Comparison of ENCODE assay signal across 27 mouse cellular contexts in genomic region chr13:54632731-54633277, GRCm38 (mm10). TPM values are rescaled to one million over a fixed set of nuclear protein-coding genes. Genes with fewer than 3 reads are reported as not detected.
DNase-seq lines count a peak whose midpoint lies in the region; ATAC-seq and TF ChIP-seq lines count a peak whose summit lies in the region.
"Had no signal": no experiment of that assay in that cellular context is flagged by ENCODE, and none has a peak within 500 bp of the region (broad histone marks: within the 10 kb centered on the region; RNA-seq: fewer than 3 reads in every experiment).

No protein-coding gene starts in this region.

- no peak overlapping the region for H3K4me2 ChIP-seq in lung, embryonic 14.5 days
- H3K4me2 ChIP-seq in liver, postnatal 0 days (ENCODE audit: low read depth, low read length) = peak overlapping the region; percentile 19; the same call in 1 of the 2 replicates
- H3K4me2 ChIP-seq: embryonic facial prominence, embryonic 15.5 days; forebrain, embryonic 13.5 days; limb, embryonic 12.5 days; midbrain, embryonic 15.5 days; neural tube, embryonic 15.5 days; stomach, embryonic 15.5 days had no signal

- WGBS in lung, embryonic 14.5 days = 40% methylated on average over 3 of the region's 3 CpGs
- 48% methylated on average over 3 of the region's 3 CpGs for WGBS in liver, postnatal 0 days (ENCODE audit: insufficient replicate concordance)

- DNase-seq in kidney, adult 8-10 months = peak; percentile 21 to 53
- DNase-seq in kidney, postnatal 4 days = no peak
- peak; percentile 3 for DNase-seq in lung, embryonic 14.5 days
- DNase-seq in lung, postnatal 10 days = no peak
- no peak for DNase-seq in MEL (ENCODE audit: low read depth, low spot score)
- DNase-seq in liver, postnatal 0 days = no peak
- no peak for DNase-seq in gastrocnemius, adult 2 months
- DNase-seq in heart, postnatal 36 days = no peak
- DNase-seq: adrenal gland, adult 2 months; adrenal gland, postnatal 36 days; cerebellum, adult 2 months; cerebellum, postnatal 25 days; gastrocnemius, postnatal 14 days; heart, postnatal 14 days; retina, postnatal 1 day; right cerebral cortex, postnatal 14 days; thymus, postnatal 14 days had no signal

- TF ChIP-seq POLR2A in MEL (IDR thresholded peaks at IDR 0.05; ENCODE audit: control insufficient read depth in 1 of 2, insufficient read depth in 1 of 2, low read depth in 1 of 2, low read length in 2 of 2, poor library complexity in 1 of 2) = no peak

- no peak overlapping the region for H3K4me3 ChIP-seq in lung, embryonic 14.5 days (ENCODE audit: low read depth, low read length)
- H3K4me3 ChIP-seq in MEL (ENCODE audit: control insufficient read depth in 1 of 2, insufficient read depth in 1 of 2, low read depth in 2 of 2, low read length in 2 of 2) = no peak overlapping the region
- no peak overlapping the region for H3K4me3 ChIP-seq in liver, postnatal 0 days (ENCODE audit: low read depth, low read length)
- H3K4me3 ChIP-seq in gastrocnemius, adult 2 months = no peak overlapping the region
- H3K4me3 ChIP-seq: embryonic facial prominence, embryonic 10.5 days; embryonic facial prominence, embryonic 15.5 days; forebrain, embryonic 13.5 days; limb, embryonic 12.5 days; midbrain, embryonic 10.5 days; midbrain, embryonic 15.5 days; neural tube, embryonic 15.5 days; stomach, embryonic 15.5 days had no signal

- no peak for ATAC-seq in lung, embryonic 14.5 days (ENCODE audit: insufficient read depth)
- ATAC-seq in liver, postnatal 0 days = no peak
- ATAC-seq: forebrain, embryonic 13.5 days; hindbrain, embryonic 16.5 days; midbrain, embryonic 15.5 days had no signal

- intact Hi-C loops in gastrocnemius, adult 2 months (cut with DNase I) = no loop called here
- intact Hi-C loops in heart, postnatal 36 days (cut with DNase I) = no loop called here

- H3K4me1 ChIP-seq in lung, embryonic 14.5 days (ENCODE audit: insufficient read depth) = no peaks in the 10 kb centered on the region
- no peaks in the 10 kb centered on the region for H3K4me1 ChIP-seq in MEL (ENCODE audit: control insufficient read depth in 1 of 2, insufficient read depth in 2 of 2, low read length in 2 of 2)
- H3K4me1 ChIP-seq in liver, postnatal 0 days (ENCODE audit: insufficient read depth) = peaks cover 5% of the 10 kb centered on the region
- H3K4me1 ChIP-seq: embryonic facial prominence, embryonic 10.5 days; forebrain, embryonic 13.5 days; limb, embryonic 12.5 days; midbrain, embryonic 10.5 days; midbrain, embryonic 15.5 days; neural tube, embryonic 15.5 days; stomach, embryonic 15.5 days had no signal

- H3K9me3 ChIP-seq in lung, embryonic 14.5 days (ENCODE audit: low read depth, low read length) = no peaks in the 10 kb centered on the region
- no peaks in the 10 kb centered on the region for H3K9me3 ChIP-seq in MEL (replicated peaks; ENCODE audit: insufficient read depth, low read length)
- no peaks in the 10 kb centered on the region for H3K9me3 ChIP-seq in liver, postnatal 0 days (ENCODE audit: low read length)
- H3K9me3 ChIP-seq: embryonic facial prominence, embryonic 10.5 days; embryonic facial prominence, embryonic 15.5 days; forebrain, embryonic 13.5 days; limb, embryonic 12.5 days; midbrain, embryonic 10.5 days; midbrain, embryonic 15.5 days; neural tube, embryonic 15.5 days; stomach, embryonic 15.5 days had no signal

- H3K79me2 ChIP-seq in MEL (ENCODE audit: control insufficient read depth, insufficient read depth, low read length, poor library complexity) = peaks cover 14% of the 10 kb centered on the region; the same call in 1 of the 2 replicates

- TF ChIP-seq CTCF in lung, embryonic 14.5 days (IDR thresholded peaks at IDR 0.05; ENCODE audit: low read depth) = no peak
- TF ChIP-seq CTCF in MEL (IDR thresholded peaks at IDR 0.05 in 2 of 3, conservative IDR thresholded peaks at IDR 0.05 in 1 of 3; ENCODE audit: control insufficient read depth in 1 of 3, insufficient read depth in 1 of 3, low read depth in 2 of 3, low read length in 3 of 3, poor library complexity in 1 of 3, severe bottlenecking in 1 of 3) = no peak
- TF ChIP-seq CTCF in liver, postnatal 0 days (IDR thresholded peaks at IDR 0.05; ENCODE audit: low read depth) = no peak
- TF ChIP-seq CTCF in gastrocnemius, adult 2 months (IDR thresholded peaks at IDR 0.05) = no peak

- no peak overlapping the region for H3K9ac ChIP-seq in lung, embryonic 14.5 days
- H3K9ac ChIP-seq in MEL (ENCODE audit: control insufficient read depth, low read depth, low read length, poor library complexity, severe bottlenecking) = no peak overlapping the region
- H3K9ac ChIP-seq in liver, postnatal 0 days (replicated peaks) = no peak overlapping the region
- H3K9ac ChIP-seq: embryonic facial prominence, embryonic 15.5 days; forebrain, embryonic 13.5 days; limb, embryonic 12.5 days; liver, embryonic 14.5 days; midbrain, embryonic 15.5 days; neural tube, embryonic 15.5 days; stomach, embryonic 15.5 days had no signal

- no peak for TF ChIP-seq RAD21 in MEL (IDR thresholded peaks at IDR 0.05; ENCODE audit: low read depth, low read length)

- H3K36me3 ChIP-seq in lung, embryonic 14.5 days (ENCODE audit: insufficient read depth) = peaks cover 17% of the 10 kb centered on the region; the same call in 1 of the 2 replicates
- H3K36me3 ChIP-seq in MEL (ENCODE audit: control insufficient read depth in 1 of 2, insufficient read depth in 2 of 2, low read length in 2 of 2) = peaks cover 0 to 8% of the 10 kb centered on the region in 2 experiments; a peak in 2 of 4 replicates
- peaks cover 10% of the 10 kb centered on the region for H3K36me3 ChIP-seq in liver, postnatal 0 days (replicated peaks; ENCODE audit: insufficient read depth, low read length)
- H3K36me3 ChIP-seq: midbrain, embryonic 15.5 days had no signal

- H3K27me3 ChIP-seq in lung, embryonic 14.5 days (ENCODE audit: insufficient read depth, low read length) = no peaks in the 10 kb centered on the region
- H3K27me3 ChIP-seq in MEL (ENCODE audit: control insufficient read depth in 1 of 2, insufficient read depth in 2 of 2, low read length in 2 of 2) = no peaks in the 10 kb centered on the region
- H3K27me3 ChIP-seq in liver, postnatal 0 days (ENCODE audit: insufficient read depth, low read length) = no peaks in the 10 kb centered on the region
- H3K27me3 ChIP-seq: embryonic facial prominence, embryonic 15.5 days; forebrain, embryonic 13.5 days; limb, embryonic 12.5 days; midbrain, embryonic 15.5 days; neural tube, embryonic 15.5 days; stomach, embryonic 15.5 days had no signal

- peak overlapping the region; percentile 12; the same call in 1 of the 2 replicates for H3K27ac ChIP-seq in lung, embryonic 14.5 days (ENCODE audit: low read depth)
- H3K27ac ChIP-seq in MEL (ENCODE audit: control insufficient read depth, low read depth, low read length) = no peak overlapping the region
- H3K27ac ChIP-seq in liver, postnatal 0 days (ENCODE audit: low read depth) = peak overlapping the region; percentile 29
- no peak overlapping the region for H3K27ac ChIP-seq in gastrocnemius, adult 2 months
- H3K27ac ChIP-seq: embryonic facial prominence, embryonic 10.5 days; embryonic facial prominence, embryonic 15.5 days; forebrain, embryonic 13.5 days; limb, embryonic 12.5 days; liver, embryonic 14.5 days; midbrain, embryonic 10.5 days; midbrain, embryonic 15.5 days; neural tube, embryonic 15.5 days; stomach, embryonic 15.5 days had no signal

- TF ChIP-seq EP300 in MEL (IDR thresholded peaks at IDR 0.05; ENCODE audit: low read depth in 1 of 2, low read length in 2 of 2) = no peak
- TF ChIP-seq EP300 in liver, postnatal 0 days (IDR thresholded peaks at IDR 0.05; ENCODE audit: low read depth) = no peak

RNA-seq across cellular contexts. Expression of gene Faf2, which starts 11.2 kb away (rescaled TPM):
- 103 and 106 TPM in 2 replicates for polyA plus RNA-seq in lung, embryonic 14.5 days (2014; fragmentation: Nextera tagmentation; extraction: Ambion mirVana)
- total RNA-seq in MEL (2012; rRNA removed) = 27.8 and 31.4 TPM in 2 replicates
- 10 to 100 TPM in 1 of 2 experiments, not detected in 1; 39.3 TPM for polyA plus RNA-seq in MEL (2012; ENCODE audit: insufficient read depth in 1 of 2, insufficient read length in 2 of 2, low read depth in 1 of 2, low replicate concordance in 2 of 2, missing spikeins in 1 of 2)
- 27.8 and 28.1 TPM in 2 replicates for polyA plus RNA-seq in liver, postnatal 0 days (2015; fragmentation: Nextera tagmentation; extraction: Ambion mirVana)
- total RNA-seq in gastrocnemius, adult 2 months (2021) = 10 to 100 TPM; 11.1 to 16.8 TPM
- total RNA-seq in heart, postnatal 36 days (2021) = 10 to 100 TPM; 21.3 to 23.0 TPM

RNA-seq across cellular contexts. Expression of gene Cltb, which starts 21.7 kb away (rescaled TPM):
- polyA plus RNA-seq in lung, embryonic 14.5 days (2014; fragmentation: Nextera tagmentation; extraction: Ambion mirVana) = 32.2 and 34.1 TPM in 2 replicates
- 23.5 and 25.0 TPM in 2 replicates for total RNA-seq in MEL (2012; rRNA removed)
- polyA plus RNA-seq in MEL (2012; ENCODE audit: insufficient read depth in 1 of 2, insufficient read length in 2 of 2, low read depth in 1 of 2, low replicate concordance in 2 of 2, missing spikeins in 1 of 2) = 10 to 100 TPM in 1 of 2 experiments, not detected in 1; 59.9 TPM
- 29.0 and 30.2 TPM in 2 replicates for polyA plus RNA-seq in liver, postnatal 0 days (2015; fragmentation: Nextera tagmentation; extraction: Ambion mirVana)
- 100 to 1,000 TPM; 130 to 160 TPM for total RNA-seq in gastrocnemius, adult 2 months (2021)
- total RNA-seq in heart, postnatal 36 days (2021) = 100 to 1,000 TPM in 1 of 2 experiments, 10 to 100 TPM in 1; 97.1 to 104 TPM

RNA-seq across cellular contexts. Expression of gene Higd2a, which starts 42.8 kb away (rescaled TPM):
- polyA plus RNA-seq in lung, embryonic 14.5 days (2014; fragmentation: Nextera tagmentation; extraction: Ambion mirVana) = 167 and 171 TPM in 2 replicates
- total RNA-seq in MEL (2012; rRNA removed) = 54.0 and 59.8 TPM in 2 replicates
- 100 to 1,000 TPM in 1 of 2 experiments, not detected in 1; 131 TPM for polyA plus RNA-seq in MEL (2012; ENCODE audit: insufficient read depth in 1 of 2, insufficient read length in 2 of 2, low read depth in 1 of 2, low replicate concordance in 2 of 2, missing spikeins in 1 of 2)
- 169 and 176 TPM in 2 replicates for polyA plus RNA-seq in liver, postnatal 0 days (2015; fragmentation: Nextera tagmentation; extraction: Ambion mirVana)
- total RNA-seq in gastrocnemius, adult 2 months (2021) = 100 to 1,000 TPM; 148 to 150 TPM
- total RNA-seq in heart, postnatal 36 days (2021) = 100 to 1,000 TPM; 194 to 196 TPM

RNA-seq across cellular contexts. Expression of gene Nop16, which starts 42.9 kb away (rescaled TPM):
- polyA plus RNA-seq in lung, embryonic 14.5 days (2014; fragmentation: Nextera tagmentation; extraction: Ambion mirVana) = 70.2 and 84.2 TPM in 2 replicates
- 126 and 131 TPM in 2 replicates for total RNA-seq in MEL (2012; rRNA removed)
- polyA plus RNA-seq in MEL (2012; ENCODE audit: insufficient read depth in 1 of 2, insufficient read length in 2 of 2, low read depth in 1 of 2, low replicate concordance in 2 of 2, missing spikeins in 1 of 2) = 100 to 1,000 TPM in 1 of 2 experiments, not detected in 1; 172 TPM
- 41.1 and 42.3 TPM in 2 replicates for polyA plus RNA-seq in liver, postnatal 0 days (2015; fragmentation: Nextera tagmentation; extraction: Ambion mirVana)
- total RNA-seq in gastrocnemius, adult 2 months (2021) = 10 to 100 TPM; 16.2 to 20.5 TPM
- 10 to 100 TPM; 16.5 to 17.3 TPM for total RNA-seq in heart, postnatal 36 days (2021)

RNA-seq across cellular contexts. Expression of gene Arl10, which starts 58.0 kb away (rescaled TPM):
- 23.8 and 28.2 TPM in 2 replicates for polyA plus RNA-seq in lung, embryonic 14.5 days (2014; fragmentation: Nextera tagmentation; extraction: Ambion mirVana)
- 3.8 and 5.1 TPM in 2 replicates for total RNA-seq in MEL (2012; rRNA removed)
- polyA plus RNA-seq in MEL (2012; ENCODE audit: insufficient read depth in 1 of 2, insufficient read length in 2 of 2, low read depth in 1 of 2, low replicate concordance in 2 of 2, missing spikeins in 1 of 2) = 10 to 100 TPM in 1 of 2 experiments, not detected in 1; 10.9 TPM
- polyA plus RNA-seq in liver, postnatal 0 days (2015; fragmentation: Nextera tagmentation; extraction: Ambion mirVana) = 7.0 and 7.1 TPM in 2 replicates
- total RNA-seq in gastrocnemius, adult 2 months (2021) = 1 to 10 TPM; 2.0 to 3.2 TPM
- total RNA-seq in heart, postnatal 36 days (2021) = 1 to 10 TPM; 6.8 to 7.3 TPM

Comparison
In these comparisons a context has a peak if more than half of its experiments do, and no peak if none do; other contexts are left out.
1. DNase-seq: peak in kidney, adult 8-10 months (2 of 2) and lung, embryonic 14.5 days (single experiment); none in kidney, postnatal 4 days (0 of 2), lung, postnatal 10 days (single experiment), MEL (single experiment), liver, postnatal 0 days (single experiment), gastrocnemius, adult 2 months (single experiment) and heart, postnatal 36 days (0 of 2).
2. H3K27ac ChIP-seq: peak in lung, embryonic 14.5 days (single experiment) and liver, postnatal 0 days (single experiment); none in MEL (single experiment) and gastrocnemius, adult 2 months (single experiment).